Mouse (Mus musculus): ENCODE results near the gene Coil. TPM values are rescaled to one million over a fixed set of nuclear protein-coding genes. Genes with fewer than 3 reads are reported as not detected.
"Not testable (repeated sequence)": the region's sequence is repeated elsewhere in the genome, so short reads cannot be mapped to it uniquely, and the experiment has no call there.

Gene Coil
- polyA plus RNA-seq, 1 experiment: 3.1 TPM

DNA sequence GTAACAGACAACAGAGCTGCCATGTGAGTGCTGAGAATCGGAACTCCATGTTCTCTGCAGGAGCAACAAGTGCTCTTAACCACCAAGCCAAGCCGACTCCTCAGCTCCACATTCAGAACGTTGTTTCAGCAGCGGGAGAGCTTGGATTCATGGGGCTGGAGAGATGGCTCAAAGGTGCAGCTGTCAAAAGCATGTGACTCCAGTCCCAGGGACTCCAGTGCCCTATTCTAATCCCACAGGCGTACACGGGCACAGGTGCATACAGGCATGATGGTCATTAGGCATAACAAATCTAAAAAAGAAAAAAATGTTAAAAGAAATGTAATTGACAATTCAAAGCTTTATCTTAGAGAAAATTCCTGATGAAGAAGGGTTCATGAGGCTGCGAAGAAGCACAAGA lies 23.1 kb downstream of the Coil start:
- no peaks in the 10 kb centered on the region for H3K4me1 ChIP-seq (ENCODE audit: control insufficient read depth, insufficient read depth, low read length)
- TF ChIP-seq POLR2A (IDR thresholded peaks at IDR 0.05; ENCODE audit: low read depth, low read length) (no peak), CTCF (conservative IDR thresholded peaks at IDR 0.05; ENCODE audit: insufficient read depth, insufficient read length, low read depth, low read length) (no peak)
- H3K27ac ChIP-seq (ENCODE audit: insufficient read depth, low read depth, low read length): no peak overlapping the region
- WGBS: 51% methylated on average over 7 of the region's 7 CpGs
- DNase-seq: no peak
- no peaks in the 10 kb centered on the region; the same call in none of the 2 replicates for H3K36me3 ChIP-seq (ENCODE audit: control insufficient read depth, insufficient read depth, low read length)
- no peaks in the 10 kb centered on the region for H3K27me3 ChIP-seq (replicated peaks; ENCODE audit: control insufficient read depth, insufficient read depth, low read length)
- no peak overlapping the region for H3K4me3 ChIP-seq (ENCODE audit: insufficient read depth, low read depth, low read length)

DNA sequence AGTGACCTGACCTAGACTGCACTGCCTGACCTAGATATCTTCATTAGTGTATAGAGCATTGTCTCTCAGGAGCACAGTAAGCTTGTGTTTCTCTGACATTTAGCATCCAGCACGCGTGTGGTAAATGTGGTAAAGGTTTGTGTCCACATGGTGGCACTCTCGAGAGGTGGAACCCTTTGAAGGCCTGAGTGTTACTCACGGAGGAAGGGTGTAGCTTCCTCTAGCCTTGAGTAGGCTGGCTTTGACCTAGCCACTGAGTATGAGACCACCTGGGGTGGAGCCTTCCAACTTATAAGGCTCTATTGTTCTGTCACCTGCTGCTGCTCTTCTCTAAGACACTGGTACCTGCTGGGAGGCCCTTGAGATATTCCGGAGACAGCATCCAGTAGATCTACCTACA lies 23.6 kb downstream of the Coil start:
- peak; percentile 86 for DNase-seq
- no peaks in the 10 kb centered on the region for H3K27me3 ChIP-seq (replicated peaks; ENCODE audit: control insufficient read depth, insufficient read depth, low read length)
- H3K4me1 ChIP-seq (ENCODE audit: control insufficient read depth, insufficient read depth, low read length): no peaks in the 10 kb centered on the region
- 24% methylated on average over 5 of the region's 5 CpGs for WGBS
- no peak overlapping the region for H3K27ac ChIP-seq (ENCODE audit: insufficient read depth, low read depth, low read length)
- no peak overlapping the region for H3K4me3 ChIP-seq (ENCODE audit: insufficient read depth, low read depth, low read length)
- H3K36me3 ChIP-seq (ENCODE audit: control insufficient read depth, insufficient read depth, low read length): no peaks in the 10 kb centered on the region; the same call in none of the 2 replicates
- TF ChIP-seq CTCF (conservative IDR thresholded peaks at IDR 0.05; ENCODE audit: insufficient read depth, insufficient read length, low read depth, low read length): peak; percentile 93
- TF ChIP-seq POLR2A (IDR thresholded peaks at IDR 0.05; ENCODE audit: low read depth, low read length): no peak

DNA sequence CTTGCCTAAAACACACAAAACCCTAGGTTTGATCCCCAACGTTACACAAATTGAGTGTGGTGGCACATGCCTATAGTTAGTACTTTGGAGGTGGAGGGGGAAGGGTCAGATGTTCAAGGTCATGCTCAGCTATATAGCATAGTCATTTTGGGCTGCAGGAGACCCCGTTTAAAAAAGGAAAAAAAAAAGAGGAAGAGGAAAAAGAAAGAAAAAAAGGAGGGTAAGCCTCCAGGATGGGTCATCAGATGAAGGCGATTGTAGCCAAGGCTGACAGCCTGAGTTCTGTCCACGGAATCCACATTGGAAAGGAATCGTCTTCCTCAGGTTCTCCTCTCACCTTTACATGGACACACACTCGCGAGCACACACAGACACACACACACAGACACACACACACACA lies 24.4 kb downstream of the Coil start:
- H3K27me3 ChIP-seq (replicated peaks; ENCODE audit: control insufficient read depth, insufficient read depth, low read length): no peaks in the 10 kb centered on the region
- WGBS: 84% methylated on average over 7 of the region's 7 CpGs
- H3K4me3 ChIP-seq (ENCODE audit: insufficient read depth, low read depth, low read length): no peak overlapping the region
- DNase-seq: no peak
- no peak overlapping the region for H3K27ac ChIP-seq (ENCODE audit: insufficient read depth, low read depth, low read length)
- H3K36me3 ChIP-seq (ENCODE audit: control insufficient read depth, insufficient read depth, low read length): no peaks in the 10 kb centered on the region; the same call in none of the 2 replicates
- no peaks in the 10 kb centered on the region; the same call in 1 of the 2 replicates for H3K4me1 ChIP-seq (ENCODE audit: control insufficient read depth, insufficient read depth, low read length)
- no peak for TF ChIP-seq POLR2A (IDR thresholded peaks at IDR 0.05; ENCODE audit: low read depth, low read length)
- no peak for TF ChIP-seq CTCF (conservative IDR thresholded peaks at IDR 0.05; ENCODE audit: insufficient read depth, insufficient read length, low read depth, low read length)

DNA sequence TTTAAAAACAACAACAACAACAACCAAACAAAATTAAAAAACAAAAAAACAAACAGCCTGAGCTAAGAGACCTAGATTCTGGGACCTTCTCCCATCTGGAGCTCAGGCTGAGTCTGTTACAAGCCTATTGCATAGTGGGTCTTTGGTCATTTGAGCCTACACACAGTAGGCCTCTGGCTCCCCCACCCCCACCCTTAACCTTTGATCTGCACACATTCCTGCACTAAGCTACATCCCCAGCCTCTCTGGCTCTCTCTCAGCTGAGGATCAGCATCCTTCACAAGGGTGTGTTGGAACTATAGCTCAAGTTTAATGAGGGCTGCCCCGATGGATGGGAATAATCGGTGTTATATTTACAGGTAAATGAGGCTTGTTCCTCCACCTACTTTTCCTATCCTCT lies 25.6 kb downstream of the Coil start:
- TF ChIP-seq POLR2A (IDR thresholded peaks at IDR 0.05; ENCODE audit: low read depth, low read length): no peak
- no peak for TF ChIP-seq CTCF (conservative IDR thresholded peaks at IDR 0.05; ENCODE audit: insufficient read depth, insufficient read length, low read depth, low read length)
- no peak overlapping the region for H3K27ac ChIP-seq (ENCODE audit: insufficient read depth, low read depth, low read length)

DNA sequence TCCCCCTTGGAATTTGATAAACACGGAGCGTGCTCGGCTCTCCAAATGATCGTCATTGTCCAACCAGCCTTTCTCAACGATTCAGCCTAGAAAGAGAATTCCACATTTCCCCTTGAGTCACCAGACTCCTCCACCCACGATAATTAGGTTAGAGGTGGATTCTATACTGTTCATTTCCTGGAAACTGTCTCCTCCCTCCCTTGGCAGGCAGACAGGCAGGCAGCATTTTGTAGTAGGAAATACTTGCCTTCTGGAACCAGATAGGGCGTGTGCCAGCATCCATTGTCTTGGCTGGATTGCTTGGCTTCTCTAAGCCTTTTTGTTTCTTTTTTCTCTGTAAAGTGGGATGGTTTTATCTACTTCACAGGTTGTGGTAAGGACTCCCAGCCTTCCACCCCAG lies 26.4 kb downstream of the Coil start:
- no peaks in the 10 kb centered on the region for H3K27me3 ChIP-seq (replicated peaks; ENCODE audit: control insufficient read depth, insufficient read depth, low read length)
- no peaks in the 10 kb centered on the region; the same call in 1 of the 2 replicates for H3K4me1 ChIP-seq (ENCODE audit: control insufficient read depth, insufficient read depth, low read length)
- H3K4me3 ChIP-seq (ENCODE audit: insufficient read depth, low read depth, low read length): no peak overlapping the region
- no peaks in the 10 kb centered on the region for H3K36me3 ChIP-seq (ENCODE audit: control insufficient read depth, insufficient read depth, low read length)
- H3K27ac ChIP-seq (ENCODE audit: insufficient read depth, low read depth, low read length): peak overlapping the region; percentile 33; the same call in 1 of the 2 replicates
- peak; percentile 59 for DNase-seq
- no peak for TF ChIP-seq CTCF (conservative IDR thresholded peaks at IDR 0.05; ENCODE audit: insufficient read depth, insufficient read length, low read depth, low read length)
- WGBS: 54% methylated on average over 7 of the region's 7 CpGs

More for the DNA sequence above, 25.6 kb downstream of the Coil start:
- WGBS: 75% methylated on average over 2 of the region's 2 CpGs
- Histone ChIP-seq H3K27me3 (replicated peaks; ENCODE audit: control insufficient read depth, insufficient read depth, low read length) (no peaks in the 10 kb centered on the region), H3K36me3 (ENCODE audit: control insufficient read depth, insufficient read depth, low read length) (no peaks in the 10 kb centered on the region; the same call in none of the 2 replicates), H3K4me1 (ENCODE audit: control insufficient read depth, insufficient read depth, low read length) (no peaks in the 10 kb centered on the region; the same call in 1 of the 2 replicates), H3K4me3 (ENCODE audit: insufficient read depth, low read depth, low read length) (no peak overlapping the region)
- DNase-seq: no peak

DNA sequence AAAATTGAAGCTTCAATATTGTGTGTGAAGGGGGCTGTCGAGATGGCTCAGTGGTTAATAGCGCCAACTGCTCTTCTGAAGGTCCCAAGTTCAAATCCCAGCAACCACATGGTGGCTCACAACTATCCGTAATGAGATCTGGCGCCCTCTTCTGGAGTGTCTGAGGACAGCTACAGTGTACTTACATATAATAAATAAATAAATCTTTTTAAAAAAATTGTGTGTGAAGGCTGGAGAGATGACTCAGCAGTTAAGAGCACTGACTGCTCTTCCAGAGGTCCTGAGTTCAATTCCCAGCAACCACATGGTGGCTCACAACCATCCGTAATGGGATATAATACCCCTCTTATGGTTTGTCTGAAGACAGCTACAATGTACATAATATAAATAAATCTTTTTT lies 27.3 kb downstream of the Coil start:
- not testable (repeated sequence) for H3K27ac ChIP-seq (ENCODE audit: insufficient read depth, low read depth, low read length); H3K27me3 ChIP-seq (replicated peaks; ENCODE audit: control insufficient read depth, insufficient read depth, low read length); H3K36me3 ChIP-seq (ENCODE audit: control insufficient read depth, insufficient read depth, low read length); H3K4me3 ChIP-seq (ENCODE audit: insufficient read depth, low read depth, low read length); H3K4me1 ChIP-seq (ENCODE audit: control insufficient read depth, insufficient read depth, low read length)
- 82% methylated on average over 5 of the region's 5 CpGs for WGBS
- peak; percentile 29 for DNase-seq

DNA sequence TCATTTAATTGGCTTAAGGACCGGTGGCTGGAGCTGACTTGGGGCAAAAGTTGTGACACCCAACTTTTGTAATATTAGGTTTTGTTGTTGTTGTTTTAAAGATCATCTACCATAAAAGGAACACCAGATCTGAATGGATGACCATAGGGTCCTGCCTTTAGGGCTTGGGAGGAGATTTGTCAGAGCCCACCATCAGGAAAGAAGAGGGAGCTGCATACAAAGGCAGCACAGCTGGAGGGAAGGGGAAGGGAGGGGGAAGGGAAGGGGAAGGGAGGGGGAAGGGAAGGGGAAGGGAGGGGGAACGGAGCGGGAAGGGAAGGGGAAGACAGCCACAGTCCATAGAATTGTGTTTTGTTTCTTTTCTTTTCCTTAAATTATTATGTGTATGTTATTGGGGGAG lies 28.4 kb downstream of the Coil start:
- WGBS: 37% methylated on average over 3 of the region's 3 CpGs
- DNase-seq: no peak
- Histone ChIP-seq H3K27me3 (replicated peaks; ENCODE audit: control insufficient read depth, insufficient read depth, low read length) (no peaks in the 10 kb centered on the region), H3K36me3 (ENCODE audit: control insufficient read depth, insufficient read depth, low read length) (no peaks in the 10 kb centered on the region), H3K4me1 (ENCODE audit: control insufficient read depth, insufficient read depth, low read length) (peaks cover 9% of the 10 kb centered on the region), H3K4me3 (ENCODE audit: insufficient read depth, low read depth, low read length) (no peak overlapping the region), H3K27ac (ENCODE audit: insufficient read depth, low read depth, low read length) (no peak overlapping the region)
- TF ChIP-seq CTCF (conservative IDR thresholded peaks at IDR 0.05; ENCODE audit: insufficient read depth, insufficient read length, low read depth, low read length) (no peak), POLR2A (IDR thresholded peaks at IDR 0.05; ENCODE audit: low read depth, low read length) (no peak)
